Mouse (Mus musculus) CH12.LX (cell line): ENCODE results near the gene Hpse2. TPM values are rescaled to one million over a fixed set of nuclear protein-coding genes. Genes with fewer than 3 reads are reported as not detected.
A peak's percentile ranks its signal among the peaks of the same experiment; 100 is the strongest.

Experiments
- DNase-seq: peaks from one replicate; pipeline ENCODE4 v3.0.0-alpha.2; 2013; ENCODE audit errors: extremely low read depth
- H3K27ac ChIP-seq: 2 replicates; pipeline ENCODE4 v1.5.1; 2012; ENCODE audit warnings: low read depth, mild to moderate bottlenecking, control low read depth, moderate library complexity; ENCODE audit not compliant: insufficient read depth
- H3K27me3 ChIP-seq: replicated peaks from 2 replicates; pipeline ENCODE3; 2012; ENCODE audit warnings: inconsistent platforms
- H3K36me3 ChIP-seq, 2 experiments: replicated peaks in 1 of 2; 2 replicates each; pipeline versions ENCODE3 to v1.6.1; 2012; ENCODE audit warnings: inconsistent platforms in 1 of 2, low read length in 1 of 2, mild to moderate bottlenecking in 1 of 2, mixed read lengths in 1 of 2, moderate library complexity in 1 of 2; ENCODE audit not compliant: control insufficient read depth in 1 of 2, insufficient read depth in 1 of 2
- H3K4me1 ChIP-seq, 2 experiments: 2 replicates each; pipeline ENCODE4 v1.6.1; 2012; ENCODE audit warnings: inconsistent platforms in 1 of 2, moderate library complexity in 1 of 2; ENCODE audit not compliant: insufficient read depth in 2 of 2, control insufficient read depth in 1 of 2
- H3K4me2 ChIP-seq: 2 replicates; pipeline ENCODE4 v1.6.1; 2012; ENCODE audit warnings: low read depth, mild to moderate bottlenecking, control low read depth; ENCODE audit not compliant: poor library complexity, insufficient read depth, severe bottlenecking
- H3K4me3 ChIP-seq, 3 experiments: fragments of 150-350 bp in 1 of 3; sonication (generic) in 1 of 3; replicated peaks in 1 of 3; 2 replicates each; pipeline versions ENCODE3 to v1.5.1; 2011 to 2012; ENCODE audit warnings: low read depth in 2 of 3, low read length in 2 of 3, mild to moderate bottlenecking in 2 of 3, moderate library complexity in 2 of 3, control low read depth in 1 of 3, improper control_type of control experiment in 1 of 3, inconsistent platforms in 1 of 3, mixed read lengths in 1 of 3; ENCODE audit not compliant: poor library complexity in 1 of 3
- H3K79me2 ChIP-seq: replicated peaks from 2 replicates; pipeline ENCODE4 v1.6.1; 2012; ENCODE audit warnings: mild to moderate bottlenecking, moderate library complexity; ENCODE audit not compliant: control insufficient read depth, poor library complexity, insufficient read depth, severe bottlenecking; ENCODE audit errors: extremely low read depth
- H3K9ac ChIP-seq: 2 replicates; pipeline ENCODE4 v1.6.1; 2012; ENCODE audit warnings: low read depth, mild to moderate bottlenecking, control low read depth, moderate library complexity; ENCODE audit not compliant: insufficient read depth
- H3K9me3 ChIP-seq: replicated peaks from 2 replicates; pipeline ENCODE3; 2012; ENCODE audit warnings: low read length, inconsistent platforms, mixed read lengths
- CHD2 ChIP-seq: IDR thresholded peaks from 2 replicates; pipeline ENCODE4 v1.6.1; 2011; ENCODE audit warnings: low read length, improper control_type of control experiment
- ELF1 ChIP-seq: IDR thresholded peaks from 2 replicates; pipeline ENCODE4 v1.6.1; 2014; ENCODE audit warnings: low read depth, mild to moderate bottlenecking, inconsistent platforms, low read length, improper control_type of control experiment
- GABPA ChIP-seq: IDR thresholded peaks from 2 replicates; pipeline ENCODE4 v1.6.1; 2012; ENCODE audit warnings: low read depth, low read length, improper control_type of control experiment, inconsistent platforms; ENCODE audit not compliant: insufficient replicate concordance
- JUND ChIP-seq: conservative IDR thresholded peaks from 2 replicates; pipeline ENCODE4 v1.6.1; 2011; ENCODE audit warnings: low read depth, low read length, improper control_type of control experiment
- KAT2A ChIP-seq: IDR thresholded peaks from 2 replicates; pipeline ENCODE4 v1.6.1; 2012; ENCODE audit warnings: low read length, improper control_type of control experiment, inconsistent platforms; ENCODE audit not compliant: insufficient replicate concordance
- MAFK ChIP-seq: IDR thresholded peaks from 2 replicates; pipeline ENCODE4 v1.6.1; 2011; ENCODE audit warnings: low read length, improper control_type of control experiment; ENCODE audit not compliant: insufficient replicate concordance
- MAX ChIP-seq: IDR thresholded peaks from 2 replicates; pipeline ENCODE4 v1.6.1; 2011; ENCODE audit warnings: low read length, improper control_type of control experiment
- MAZ ChIP-seq: IDR thresholded peaks from 2 replicates; pipeline ENCODE4 v1.6.1; 2012; ENCODE audit warnings: low read depth, mild to moderate bottlenecking, inconsistent platforms, low read length, improper control_type of control experiment, moderate library complexity
- MEF2A ChIP-seq: IDR thresholded peaks from 2 replicates; pipeline ENCODE4 v1.6.1; 2014; ENCODE audit warnings: low read depth, mild to moderate bottlenecking, inconsistent platforms, low read length, improper control_type of control experiment, borderline replicate concordance
- MYC ChIP-seq: IDR thresholded peaks from 2 replicates; pipeline ENCODE4 v1.6.1; 2011; ENCODE audit warnings: low read depth, mild to moderate bottlenecking, improper control_type of control experiment, low read length
- NRF1 ChIP-seq: IDR thresholded peaks from 2 replicates; pipeline ENCODE4 v1.6.1; 2014; ENCODE audit warnings: low read depth, mild to moderate bottlenecking, inconsistent platforms, low read length, improper control_type of control experiment, moderate library complexity
- POLR2A ChIP-seq: IDR thresholded peaks from 2 replicates; pipeline ENCODE4 v1.6.1; 2011; ENCODE audit warnings: low read depth, mild to moderate bottlenecking, improper control_type of control experiment, low read length
- POLR2AphosphoS2 ChIP-seq: IDR thresholded peaks from 2 replicates; pipeline ENCODE4 v1.6.1; 2011; ENCODE audit warnings: low read depth, low read length, improper control_type of control experiment
- RCOR1 ChIP-seq: conservative IDR thresholded peaks from 2 replicates; pipeline ENCODE4 v1.6.1; 2012; ENCODE audit warnings: low read depth, mild to moderate bottlenecking, inconsistent platforms, low read length, improper control_type of control experiment
- SMC3 ChIP-seq: IDR thresholded peaks from 2 replicates; pipeline ENCODE4 v1.6.1; 2011; ENCODE audit warnings: low read depth, low read length, improper control_type of control experiment
- TCF12 ChIP-seq: IDR thresholded peaks from 2 replicates; pipeline ENCODE4 v1.6.1; 2014; ENCODE audit warnings: low read depth, mild to moderate bottlenecking, inconsistent platforms, low read length, improper control_type of control experiment
- USF1 ChIP-seq: IDR thresholded peaks from 2 replicates; pipeline ENCODE4 v1.6.1; 2014; ENCODE audit warnings: low read depth, mild to moderate bottlenecking, inconsistent platforms, low read length, improper control_type of control experiment
- dilution Hi-C: fragments of 300-500 bp; cut with MboI; formaldehyde crosslinking; loops from 2 replicates; pipeline ENCODE4 v1.14.3; 2020; ENCODE audit warnings: low sequenced_read_pairs; ENCODE audit not compliant: extremely low pct_unique_long_range_greater_than_20kb, extremely low pct_ligation_motif_present
- in situ Hi-C: fragments of 300-500 bp; cut with MboI; formaldehyde crosslinking; loops from 3 replicates; pipeline ENCODE4 v1.14.3; 2019; ENCODE audit warnings: low sequenced_read_pairs, low pct_ligation_motif_present, low pct_unique_long_range_greater_than_20kb, mixed read lengths
- polyA plus RNA-seq: library from polyadenylated mRNA; unstranded; fragments of >175 nt; gene quantifications from 2 replicates; pipeline ENCODE4 v1.2.1, GENCODE M21; 2012; ENCODE audit warnings: low read depth; ENCODE audit not compliant: insufficient read length
- total RNA-seq, 2 experiments: library from RNA; depleted of rRNA; stranded (reverse); fragments of 300-350 nt in 1 of 2; fragments of >200 nt in 1 of 2; gene quantifications; 2 replicates each; pipeline ENCODE4 v1.2.3; 2012 to 2014

Hpse2 gene
- total and polyA plus RNA-seq, 3 experiments: not detected

DNA sequence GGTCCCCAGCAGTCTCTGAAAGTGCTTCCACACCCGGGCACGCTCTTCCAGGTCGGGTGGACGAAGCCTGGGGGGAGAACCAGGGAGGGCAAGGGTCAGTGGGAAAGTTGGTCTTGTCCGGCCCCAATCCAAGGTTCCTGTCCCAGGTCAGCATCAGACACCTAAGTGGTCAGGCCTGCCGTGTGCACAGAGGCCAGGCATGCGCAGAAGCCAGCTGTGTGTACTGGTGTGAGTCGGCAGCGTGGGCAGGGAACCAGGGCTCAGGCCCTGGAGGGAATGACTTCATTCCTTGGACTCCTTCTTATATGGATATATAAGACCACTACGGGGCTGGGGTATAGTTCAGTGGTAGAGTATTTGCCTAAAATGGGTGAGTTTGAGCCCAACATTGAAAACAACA is 618.5 kb downstream of the Hpse2 start:
- Histone ChIP-seq H3K9ac (no peak overlapping the region), H3K9me3 (no peaks in the 10 kb centered on the region), H3K27ac (peak overlapping the region; percentile 55), H3K4me3 (no peak overlapping the region), H3K79me2 (no peaks in the 10 kb centered on the region), H3K4me2 (peak overlapping the region; percentile 42; the same call in 1 of the 2 replicates), H3K4me1 (peaks cover 10 to 27% of the 10 kb centered on the region in 2 experiments), H3K36me3 (peaks cover 39 to 76% of the 10 kb centered on the region in 2 experiments)
- in situ Hi-C loops: no loop called here
- no peak for DNase-seq
- TF ChIP-seq NRF1: 0 out of 2 replicates have a peak, but pooled peaks have one; percentile 17
- TF ChIP-seq CHD2: no peak
- TF ChIP-seq JUND: no peak
- TF ChIP-seq, all 38 proteins: peak for 1
- dilution Hi-C loops: no loop called here
- H3K27me3 ChIP-seq: no peaks in the 10 kb centered on the region

DNA sequence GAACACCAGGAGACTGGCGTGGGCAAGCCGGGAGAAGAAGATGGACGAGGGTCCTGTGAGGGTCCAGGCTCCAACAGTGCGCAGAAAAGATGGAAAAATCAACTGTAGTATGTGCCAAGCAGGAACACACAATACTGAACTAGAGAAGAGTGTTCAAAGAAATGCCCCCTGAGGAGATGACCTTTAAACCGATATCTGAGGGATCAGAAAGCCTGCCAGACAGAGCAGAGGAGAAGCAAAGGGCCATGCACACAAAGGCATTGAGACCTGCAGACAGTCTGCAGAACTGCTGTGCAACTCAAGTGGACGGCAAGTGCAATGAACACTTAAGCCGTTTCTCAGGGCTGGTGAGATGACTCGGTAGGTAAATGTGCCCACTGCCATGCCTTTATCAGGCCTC is 620.8 kb downstream of the Hpse2 start:
- Histone ChIP-seq H3K27me3 (no peaks in the 10 kb centered on the region), H3K4me2 (no peak overlapping the region), H3K4me1 (peaks cover 10 to 27% of the 10 kb centered on the region in 2 experiments), H3K27ac (no peak overlapping the region), H3K9me3 (no peaks in the 10 kb centered on the region), H3K9ac (no peak overlapping the region), H3K79me2 (no peaks in the 10 kb centered on the region), H3K36me3 (peaks cover 42 to 88% of the 10 kb centered on the region in 2 experiments), H3K4me3 (no peak overlapping the region)
- dilution Hi-C loops: no loop called here
- in situ Hi-C loops: no loop called here
- TF ChIP-seq TCF12 (no peak), MAFK (no peak), POLR2A (no peak), USF1 (no peak), KAT2A (no peak), MAX (no peak), RCOR1 (no peak), GABPA (no peak), MYC (no peak), POLR2AphosphoS2 (no peak), MEF2A (no peak), ELF1 (no peak), MAZ (no peak), SMC3 (no peak)
- no peak for DNase-seq
